In genomic region chr14:14478159-14478558, GRCm38 (mm10) we compare ENCODE assay signal across 5 mouse cellular contexts.
DNase-seq lines count a peak whose midpoint lies in the region; ATAC-seq lines count a peak whose summit lies in the region.

No protein-coding gene starts in this region.

- DNase-seq in 416B (ENCODE audit: low read depth): peak; percentile 94
- DNase-seq in urinary bladder, postnatal 36 days (ENCODE audit: low spot score in 2 of 2): peak; percentile 5 to 11

- ATAC-seq in common myeloid progenitor, adult 5-6 weeks (replicated peaks; ENCODE audit: low read depth, poor library complexity, severe bottlenecking): peak; percentile 47
- peak; percentile 86 for ATAC-seq in granulocyte monocyte progenitor cell, adult 5-6 weeks (replicated peaks; ENCODE audit: poor library complexity, severe bottlenecking)
- ATAC-seq in megakaryocyte progenitor cell, adult 5-6 weeks (replicated peaks; ENCODE audit: poor library complexity): peak; percentile 90

Comparison
In these comparisons a context has a peak if more than half of its experiments do, and no peak if none do; other contexts are left out.
1. Peak in every context shown above with its lines: DNase-seq and ATAC-seq.